Mouse (Mus musculus) liver, adult 10 weeks (tissue): ENCODE measurements around the gene Slc6a16. TPM values are rescaled to one million over a fixed set of nuclear protein-coding genes. Genes with fewer than 3 reads are reported as not detected.

ENCODE experiments used
- polyA plus RNA-seq: library from polyadenylated mRNA; stranded (reverse); fragments of 350-450 nt; fragmentation: Illumina TruSeq; extraction: RNeasy Lipid Tissue Mini Kit (QIAGEN cat#74804); gene quantifications from one replicate; pipeline ENCODE4 v1.2.3, GENCODE M21; 2014; ENCODE audit warnings: low read depth, low replicate concordance

Slc6a16 gene
- polyA plus RNA-seq, result 1.2 TPM

GRCm38 (mm10) chr7:45240633-45241388 lies at the start of gene Slc6a16:
TSS of gene Slc6a16 (plus strand) at chr7:45241085.

GRCm38 (mm10) chr7:45204380-45205143 lies 36.3 kb upstream of the Slc6a16 start, which contains the start of gene Ccdc155:
TSS of gene Ccdc155 (minus strand) at chr7:45204892.

GRCm38 (mm10) chr7:45211851-45212251 lies 29.0 kb upstream of the Slc6a16 start, which contains the start of gene Dkkl1:
TSS of gene Dkkl1 (minus strand) at chr7:45212147.

GRCm38 (mm10) chr7:45215673-45216441 lies 25.0 kb upstream of the Slc6a16 start, which contains the start of gene Tead2:
TSS of gene Tead2 (plus strand) at chr7:45215753.

GRCm38 (mm10) chr7:45238723-45239496 lies 2.0 kb upstream of the Slc6a16 start, which contains the start of gene Cd37:
TSS of gene Cd37 (minus strand) at chr7:45239115.

GRCm38 (mm10) chr7:45277136-45277760 lies 36.4 kb downstream of the Slc6a16 start, which contains the start of gene Slc6a21:
TSS of gene Slc6a21 (plus strand) at chr7:45277513.

Other genes with a start within 250 kb of the Slc6a16 start
- 21.4 TPM for gene Irf3, start 243.4 kb upstream of the Slc6a16 start, polyA plus RNA-seq
- gene Bcl2l12, start 242.4 kb upstream of the Slc6a16 start, polyA plus RNA-seq, result 0.66 TPM
- gene Scaf1, start 224.7 kb upstream of the Slc6a16 start, polyA plus RNA-seq, result 1.3 TPM
- gene Rras, start 223.1 kb upstream of the Slc6a16 start, polyA plus RNA-seq, result 3.7 TPM
- 0.11 TPM for gene Prr12, start 188.2 kb upstream of the Slc6a16 start, polyA plus RNA-seq
- gene Nosip, start 178.7 kb upstream of the Slc6a16 start, polyA plus RNA-seq, result 3.2 TPM
- 2.3 TPM for gene Prrg2, start 178.4 kb upstream of the Slc6a16 start, polyA plus RNA-seq
- gene Rcn3, start 148.9 kb upstream of the Slc6a16 start, polyA plus RNA-seq, result not detected
- gene Fcgrt, start 137.2 kb upstream of the Slc6a16 start, polyA plus RNA-seq, result 33.3 TPM
- gene Rps11, start 116.6 kb upstream of the Slc6a16 start, polyA plus RNA-seq, result 172 TPM
- 253 TPM for gene Rpl13a, start 112.3 kb upstream of the Slc6a16 start, polyA plus RNA-seq
- not detected for gene Gm45713, start 104.9 kb upstream of the Slc6a16 start, polyA plus RNA-seq
- gene Flt3l, start 104.7 kb upstream of the Slc6a16 start, polyA plus RNA-seq, result 5.4 TPM
- 3.9 TPM for gene Pih1d1, start 86.8 kb upstream of the Slc6a16 start, polyA plus RNA-seq
- 5.2 TPM for gene Aldh16a1, start 86.5 kb upstream of the Slc6a16 start, polyA plus RNA-seq
- not detected for gene Slc17a7, start 77.1 kb upstream of the Slc6a16 start, polyA plus RNA-seq
- gene Gfy, start 61.5 kb upstream of the Slc6a16 start, polyA plus RNA-seq, result not detected
- gene Pth2, start 60.1 kb upstream of the Slc6a16 start, polyA plus RNA-seq, result not detected
- not detected for gene Ccdc155, start 36.2 kb upstream of the Slc6a16 start, polyA plus RNA-seq
- not detected for gene Dkkl1, start 28.9 kb upstream of the Slc6a16 start, polyA plus RNA-seq
- 0.19 TPM for gene Tead2, start 25.3 kb upstream of the Slc6a16 start, polyA plus RNA-seq
- gene Cd37, start 2.0 kb upstream of the Slc6a16 start, polyA plus RNA-seq, result 0.34 TPM
- not detected for gene Slc6a21, start 36.4 kb downstream of the Slc6a16 start, polyA plus RNA-seq
- not detected for gene Trpm4, start 92.7 kb downstream of the Slc6a16 start, polyA plus RNA-seq
- not detected for gene Hrc, start 94.2 kb downstream of the Slc6a16 start, polyA plus RNA-seq
- gene Ppfia3, start 125.9 kb downstream of the Slc6a16 start, polyA plus RNA-seq, result not detected
- gene Lin7b, start 129.5 kb downstream of the Slc6a16 start, polyA plus RNA-seq, result not detected
- 36.2 TPM for gene Snrnp70, start 154.7 kb downstream of the Slc6a16 start, polyA plus RNA-seq
- gene Kcna7, start 164.6 kb downstream of the Slc6a16 start, polyA plus RNA-seq, result not detected
- gene Ntf5, start 172.6 kb downstream of the Slc6a16 start, polyA plus RNA-seq, result not detected
- not detected for gene Lhb, start 179.7 kb downstream of the Slc6a16 start, polyA plus RNA-seq
- 0.64 TPM for gene Gys1, start 193.8 kb downstream of the Slc6a16 start, polyA plus RNA-seq
- 0.58 TPM for gene Ruvbl2, start 197.0 kb downstream of the Slc6a16 start, polyA plus RNA-seq
- gene Ftl1, start 218.8 kb downstream of the Slc6a16 start, polyA plus RNA-seq, result 81.8 TPM
- 0.79 TPM for gene Bax, start 225.8 kb downstream of the Slc6a16 start, polyA plus RNA-seq
- not detected for gene Tulp2, start 240.8 kb downstream of the Slc6a16 start, polyA plus RNA-seq
- gene Gm45808, start 245.7 kb downstream of the Slc6a16 start, polyA plus RNA-seq, result not detected
- gene Dhdh, start 247.7 kb downstream of the Slc6a16 start, polyA plus RNA-seq, result 85.8 TPM